21 mouse cellular contexts compared by ENCODE assay signal in the genomic region with DNA sequence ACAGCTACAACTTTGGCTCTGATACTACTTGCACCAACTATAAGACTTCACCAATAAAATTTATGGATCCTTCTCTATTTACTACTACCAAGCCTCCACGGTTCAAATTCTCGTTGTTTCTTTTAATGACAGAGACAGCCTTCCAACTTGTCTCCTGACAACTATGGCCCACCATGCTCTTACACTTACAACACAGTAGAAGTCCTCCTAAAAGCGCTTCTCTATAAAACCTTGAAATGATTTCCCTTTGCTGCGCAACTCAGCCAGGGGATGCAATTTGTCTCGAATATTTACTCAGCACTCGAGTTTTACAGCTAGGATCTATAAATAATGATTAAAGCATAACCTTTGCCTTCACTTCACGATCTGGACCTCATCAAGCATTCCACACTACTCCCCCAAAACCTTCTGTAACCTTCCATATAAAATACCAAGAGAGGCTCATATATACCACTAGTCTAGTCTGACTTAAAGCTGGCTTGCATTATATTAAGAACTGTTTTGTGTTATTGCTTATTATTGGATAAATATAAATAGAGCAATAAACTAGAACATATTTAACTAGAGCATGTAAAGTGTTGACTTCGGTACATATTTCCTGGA. TPM values are rescaled to one million over a fixed set of nuclear protein-coding genes. Genes with fewer than 3 reads are reported as not detected.
DNase-seq lines count a peak whose midpoint lies in the region; ATAC-seq and TF ChIP-seq lines count a peak whose summit lies in the region.
"Had no signal": no experiment of that assay in that cellular context is flagged by ENCODE, and none has a peak within 500 bp of the region (broad histone marks: within the 10 kb centered on the region; RNA-seq: fewer than 3 reads in every experiment).

No protein-coding gene starts in this region.

- peak; percentile 89 for ATAC-seq in kidney, embryonic 14.5 days (ENCODE audit: low FRiP score, low TSS enrichment)
- ATAC-seq in limb, embryonic 13.5 days (ENCODE audit: low FRiP score, low read depth) = peak; percentile 83
- no peak for ATAC-seq in activated CD4-positive, CD25-positive, alpha-beta regulatory T cell, adult 4 months
- no peak for ATAC-seq in frontal cortex, adult (ENCODE audit: low TSS enrichment)
- ATAC-seq: forebrain, embryonic 13.5 days; Patski had no signal

- H3K4me1 ChIP-seq in kidney, embryonic 14.5 days (ENCODE audit: control insufficient read depth, insufficient read depth, low read length) = peaks cover 4% of the 10 kb centered on the region; the same call in 1 of the 2 replicates
- H3K4me1 ChIP-seq in limb, embryonic 13.5 days = no peaks in the 10 kb centered on the region
- H3K4me1 ChIP-seq: embryonic facial prominence, embryonic 13.5 days; forebrain, embryonic 13.5 days; heart, embryonic 13.5 days had no signal

- H3K9me3 ChIP-seq in kidney, embryonic 14.5 days (ENCODE audit: control insufficient read depth, low read length) = no peaks in the 10 kb centered on the region
- no peaks in the 10 kb centered on the region for H3K9me3 ChIP-seq in limb, embryonic 13.5 days
- H3K9me3 ChIP-seq: embryonic facial prominence, embryonic 13.5 days; forebrain, embryonic 13.5 days; heart, embryonic 13.5 days had no signal

- 25% methylated on average over 8 of the region's 8 CpGs for WGBS in kidney, embryonic 14.5 days
- WGBS in limb, embryonic 13.5 days = 31% methylated on average over 8 of the region's 8 CpGs

- no peak overlapping the region for H3K9ac ChIP-seq in kidney, embryonic 14.5 days (ENCODE audit: low read depth, low read length)
- H3K9ac ChIP-seq in limb, embryonic 13.5 days = no peak overlapping the region
- H3K9ac ChIP-seq: embryonic facial prominence, embryonic 13.5 days; forebrain, embryonic 13.5 days; forebrain, postnatal 0 days; heart, embryonic 13.5 days had no signal

- no peak overlapping the region for H3K4me2 ChIP-seq in kidney, embryonic 14.5 days (replicated peaks; ENCODE audit: low read depth, low read length)
- H3K4me2 ChIP-seq in limb, embryonic 13.5 days (replicated peaks) = no peak overlapping the region
- H3K4me2 ChIP-seq: embryonic facial prominence, embryonic 13.5 days; forebrain, embryonic 13.5 days; heart, embryonic 13.5 days had no signal

- DNase-seq in kidney, adult 8-10 months = no peak
- no peak for DNase-seq in layer of hippocampus, adult 2 months (ENCODE audit: low spot score in 2 of 2)
- no peak for DNase-seq in layer of hippocampus, postnatal 10 days (ENCODE audit: low spot score in 2 of 2)
- DNase-seq: adrenal gland, adult 2 months; adrenal gland, postnatal 25 days; cerebellum, adult 18-20 months; cerebellum, adult 9-11 months; cerebellum, postnatal 36 days; gastrocnemius, postnatal 36 days; heart, adult 11 months; heart, postnatal 36 days had no signal

- no peaks in the 10 kb centered on the region for H3K27me3 ChIP-seq in kidney, embryonic 14.5 days (ENCODE audit: control insufficient read depth, insufficient read depth, low read length)
- no peaks in the 10 kb centered on the region for H3K27me3 ChIP-seq in limb, embryonic 13.5 days
- H3K27me3 ChIP-seq: CH12.LX; embryonic facial prominence, embryonic 13.5 days; forebrain, embryonic 13.5 days; heart, embryonic 13.5 days; Patski had no signal

- H3K36me3 ChIP-seq in kidney, embryonic 14.5 days (ENCODE audit: control insufficient read depth, insufficient read depth, low read length) = no peaks in the 10 kb centered on the region
- peaks cover 4% of the 10 kb centered on the region; the same call in 1 of the 2 replicates for H3K36me3 ChIP-seq in limb, embryonic 13.5 days
- H3K36me3 ChIP-seq: embryonic facial prominence, embryonic 13.5 days; heart, embryonic 13.5 days had no signal

- no peak overlapping the region for H3K4me3 ChIP-seq in kidney, embryonic 14.5 days (ENCODE audit: low read length)
- no peak overlapping the region for H3K4me3 ChIP-seq in layer of hippocampus, adult 2 months
- no peak overlapping the region for H3K4me3 ChIP-seq in limb, embryonic 13.5 days
- H3K4me3 ChIP-seq: embryonic facial prominence, embryonic 13.5 days; forebrain, embryonic 13.5 days; heart, embryonic 13.5 days had no signal

- H3K27ac ChIP-seq in kidney, embryonic 14.5 days (ENCODE audit: low read depth, low read length) = no peak overlapping the region
- peak overlapping the region; percentile 18; the same call in 1 of the 2 replicates for H3K27ac ChIP-seq in layer of hippocampus, adult 2 months
- no peak overlapping the region for H3K27ac ChIP-seq in limb, embryonic 13.5 days
- H3K27ac ChIP-seq: embryonic facial prominence, embryonic 13.5 days; forebrain, embryonic 13.5 days; heart, embryonic 13.5 days had no signal

- no peak for TF ChIP-seq CTCF in layer of hippocampus, adult 2 months (conservative IDR thresholded peaks at IDR 0.05)

RNA-seq across cellular contexts. Expression of a gene that starts 21.6 kb away (rescaled TPM):
- 2.8 and 6.1 TPM in 2 replicates for polyA plus RNA-seq in kidney, embryonic 14.5 days (2014; fragmentation: Nextera tagmentation; extraction: Ambion mirVana)
- 1 to 10 TPM; 8.9 to 9.8 TPM for total RNA-seq in layer of hippocampus, adult 2 months (2021)
- 1 to 10 TPM; 8.5 to 10.0 TPM for total RNA-seq in layer of hippocampus, postnatal 10 days (2021)
- 3.3 and 3.5 TPM in 2 replicates for polyA plus RNA-seq in limb, embryonic 13.5 days (2015; fragmentation: Nextera tagmentation; extraction: Ambion mirVana)
- 1 to 10 TPM; 1.3 to 1.4 TPM for polyA plus RNA-seq in activated CD4-positive, CD25-positive, alpha-beta regulatory T cell, adult 4 months (2017; shearing (Covaris generic))

Comparison
In these comparisons a context has a peak if more than half of its experiments do, and no peak if none do; other contexts are left out.
1. ATAC-seq: peak in kidney, embryonic 14.5 days (single experiment) and limb, embryonic 13.5 days (single experiment); none in activated CD4-positive, CD25-positive, alpha-beta regulatory T cell, adult 4 months (single experiment) and frontal cortex, adult (single experiment).